Mouse (Mus musculus) lung, postnatal 0 days (tissue): ENCODE measurements at regions not wholly inside any gene's neighbourhood (a gene's known extent, or its start where the extent isn't known, plus 50 kb on each side); places are given as distances from the start of the nearest gene placed in this dataset.

Source experiments
- CTCF ChIP-seq: IDR thresholded peaks from 2 replicates; pipeline ENCODE4 v1.5.1; 2016; ENCODE audit warnings: antibody characterized with exemption, mild to moderate bottlenecking
- EP300 ChIP-seq: IDR thresholded peaks from 2 replicates; pipeline ENCODE4 v1.6.1; 2016; ENCODE audit warnings: antibody characterized with exemption, mild to moderate bottlenecking, control low read depth

DNA sequence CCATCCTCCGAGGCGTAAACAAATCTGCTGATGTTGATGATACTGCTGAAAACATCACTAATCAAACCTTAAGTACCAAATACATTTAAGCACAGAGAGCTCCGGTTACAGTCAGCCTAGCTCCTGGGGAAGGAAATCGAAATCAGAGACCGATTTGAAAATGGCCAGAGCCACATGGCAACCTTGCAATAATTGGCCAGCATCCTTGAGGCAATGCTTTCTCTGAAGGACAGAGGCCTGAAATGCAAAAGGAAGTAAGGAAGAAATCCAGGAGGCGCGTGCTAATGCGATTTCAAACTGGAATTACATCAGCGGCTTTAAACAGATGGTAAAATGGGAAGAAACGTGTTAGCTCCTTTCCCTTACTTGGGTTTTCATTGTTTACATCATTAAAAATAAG lies 177.1 kb downstream of the Sec61b start:
- no peak for TF ChIP-seq CTCF
- TF ChIP-seq EP300: no peak
